Mouse (Mus musculus) CD4-positive, CD25-positive, alpha-beta regulatory T cell, adult 2 months (primary cell): Measurements from ENCODE around the gene Cox15.

ENCODE experiments used
- DNase-seq: peaks from one replicate; pipeline ENCODE4 v3.0.0-alpha.2; 2012; ENCODE audit warnings: low read depth, low spot score

Gene Cox15

GRCm38 (mm10) chr19:43761543-43762256 lies 8.9 kb upstream of the Cox15 start:
- no peak for DNase-seq

- DNase-seq, result peak; percentile 90
These were observed 7.7 kb upstream of the Cox15 start for GRCm38 (mm10) chr19:43760504-43760903.

GRCm38 (mm10) chr19:43754872-43755271 lies 2.1 kb upstream of the Cox15 start:
- DNase-seq, result no peak

- no peak for DNase-seq
These were observed 1.4 kb upstream of the Cox15 start for GRCm38 (mm10) chr19:43754237-43754636.

GRCm38 (mm10) chr19:43753226-43753835 lies 531 bp upstream of the Cox15 start:
- DNase-seq, result peak; percentile 93

GRCm38 (mm10) chr19:43750008-43750407 lies 2.8 kb downstream of the Cox15 start:
- DNase-seq, result no peak

GRCm38 (mm10) chr19:43747877-43748276 lies 4.9 kb downstream of the Cox15 start:
- DNase-seq, result no peak

GRCm38 (mm10) chr19:43745740-43746139 lies 7.1 kb downstream of the Cox15 start:
- no peak for DNase-seq

GRCm38 (mm10) chr19:43743401-43743800 lies 9.4 kb downstream of the Cox15 start:
- no peak for DNase-seq

- DNase-seq, result no peak
These were observed 14.4 kb downstream of the Cox15 start for GRCm38 (mm10) chr19:43738409-43738808.

GRCm38 (mm10) chr19:43731157-43731556 lies 21.6 kb downstream of the Cox15 start:
- no peak for DNase-seq

- no peak for DNase-seq
These were observed 22.8 kb downstream of the Cox15 start for GRCm38 (mm10) chr19:43730037-43730428.

GRCm38 (mm10) chr19:43729296-43730036 lies 23.3 kb downstream of the Cox15 start:
- no peak for DNase-seq

GRCm38 (mm10) chr19:43726510-43727146 lies 26.2 kb downstream of the Cox15 start:
- no peak for DNase-seq

- no peak for DNase-seq
These were observed 28.0 kb downstream of the Cox15 start for GRCm38 (mm10) chr19:43724821-43725220.

GRCm38 (mm10) chr19:43724194-43724593 lies 28.6 kb downstream of the Cox15 start:
- no peak for DNase-seq

GRCm38 (mm10) chr19:43723501-43723900 lies 29.3 kb downstream of the Cox15 start:
- DNase-seq, result peak; percentile 5

- DNase-seq, result peak; percentile 33
These were observed 29.9 kb downstream of the Cox15 start for GRCm38 (mm10) chr19:43722891-43723290.

GRCm38 (mm10) chr19:43720061-43720460 lies 32.7 kb downstream of the Cox15 start:
- DNase-seq, result no peak

- DNase-seq, result no peak
These were observed 40.8 kb downstream of the Cox15 start for GRCm38 (mm10) chr19:43711971-43712370.

GRCm38 (mm10) chr19:43711159-43711916 lies 41.5 kb downstream of the Cox15 start:
- DNase-seq, result peak; percentile 46
